Mouse (Mus musculus) MEL (cell line): ENCODE data around the gene Gpr84.

ENCODE experiments used
- CHD1 ChIP-seq: IDR thresholded peaks from 2 replicates; pipeline ENCODE4 v1.6.1; 2012; ENCODE audit warnings: low read depth, mild to moderate bottlenecking, inconsistent platforms, low read length, improper control_type of control experiment
- CTCF ChIP-seq, 3 experiments: IDR thresholded peaks in 2 of 3; conservative IDR thresholded peaks in 1 of 3; 2 replicates each; pipeline ENCODE4 v1.5.1; 2011 to 2012; ENCODE audit warnings: low read length in 3 of 3, low read depth in 2 of 3, mild to moderate bottlenecking in 2 of 3, improper control_type of control experiment in 1 of 3, inconsistent platforms in 1 of 3, mixed read lengths in 1 of 3, moderate library complexity in 1 of 3; ENCODE audit not compliant: control insufficient read depth in 1 of 3, insufficient read depth in 1 of 3, poor library complexity in 1 of 3, severe bottlenecking in 1 of 3
- E2F4 ChIP-seq: IDR thresholded peaks from 2 replicates; pipeline ENCODE4 v1.6.1; 2011; ENCODE audit warnings: low read depth, low read length, improper control_type of control experiment, borderline replicate concordance
- RAD21 ChIP-seq: IDR thresholded peaks from 2 replicates; pipeline ENCODE4 v1.6.1; 2011; ENCODE audit warnings: mild to moderate bottlenecking, low read depth, low read length, improper control_type of control experiment
- RCOR1 ChIP-seq: IDR thresholded peaks from 2 replicates; pipeline ENCODE4 v1.6.1; 2012; ENCODE audit warnings: low read depth, mild to moderate bottlenecking, inconsistent platforms, low read length, improper control_type of control experiment
- ZC3H11A ChIP-seq: IDR thresholded peaks from 2 replicates; pipeline ENCODE4 v1.6.1; 2012; ENCODE audit warnings: low read depth, mild to moderate bottlenecking, inconsistent platforms, low read length, improper control_type of control experiment
- ZKSCAN1 ChIP-seq: IDR thresholded peaks from 2 replicates; pipeline ENCODE4 v1.6.1; 2012; ENCODE audit warnings: low read depth, mild to moderate bottlenecking, inconsistent platforms, low read length, improper control_type of control experiment, moderate library complexity
- ZNF384 ChIP-seq: IDR thresholded peaks from 2 replicates; pipeline ENCODE4 v1.6.1; 2012; ENCODE audit warnings: low read depth, mild to moderate bottlenecking, inconsistent platforms, low read length, improper control_type of control experiment

DNA sequence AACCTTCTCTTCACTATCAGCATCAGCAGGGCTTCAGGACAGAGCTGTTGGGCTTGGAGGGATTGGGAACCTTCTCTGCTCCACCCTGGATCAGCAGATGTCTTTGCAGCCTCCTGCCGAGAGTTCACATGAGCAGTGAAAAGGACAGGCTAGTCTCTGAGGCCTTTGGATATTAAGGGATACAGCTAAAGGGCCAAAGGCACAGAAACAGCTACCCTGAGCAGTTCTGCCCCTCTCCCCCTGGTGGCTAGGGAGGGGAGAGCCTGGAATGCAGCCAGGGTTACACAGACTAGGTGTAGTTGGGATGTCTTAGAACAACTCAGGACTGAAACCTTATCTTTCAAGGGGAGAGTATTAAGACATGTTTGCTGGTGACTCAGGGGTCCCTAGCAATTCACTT is 10.7 kb upstream of the Gpr84 start:
- TF ChIP-seq CTCF (IDR thresholded peaks at IDR 0.05 in 2 of 3, conservative IDR thresholded peaks at IDR 0.05 in 1 of 3; ENCODE audit: control insufficient read depth in 1 of 3, insufficient read depth in 1 of 3, low read depth in 2 of 3, low read length in 3 of 3, poor library complexity in 1 of 3, severe bottlenecking in 1 of 3) (peak; percentile 23 to 31 (median 23); a peak in 4 of 6 replicates), E2F4 (no peak), RCOR1 (no peak), ZNF384 (no peak), CHD1 (no peak), RAD21 (no peak), ZKSCAN1 (no peak), ZC3H11A (no peak)
